Mouse (Mus musculus) forebrain, embryonic 12.5 days (tissue): ENCODE measurements around the gene Spata45. TPM values are rescaled to one million over a fixed set of nuclear protein-coding genes. Genes with fewer than 3 reads are reported as not detected.
"Not testable (repeated sequence)": the region's sequence is repeated elsewhere in the genome, so short reads cannot be mapped to it uniquely, and the experiment has no call there.

Experiments
- ATAC-seq: fragments of 200-750 bp; cut with Nextera tagmentation; 2 replicates; pipeline ENCODE4 v1.8.0; 2017; ENCODE audit warnings: moderate TSS enrichment; ENCODE audit not compliant: low FRiP score
- H3K27ac ChIP-seq: fragments of 300-500 bp; sonication (generic); 2 replicates; pipeline ENCODE4 v1.5.1; 2016; ENCODE audit warnings: mild to moderate bottlenecking
- H3K27me3 ChIP-seq: fragments of 300-500 bp; sonication (generic); 2 replicates; pipeline ENCODE4 v1.6.1; 2016; ENCODE audit warnings: mild to moderate bottlenecking
- H3K36me3 ChIP-seq: fragments of 300-500 bp; sonication (generic); replicated peaks from 2 replicates; pipeline ENCODE4 v1.6.1; 2016; ENCODE audit warnings: mild to moderate bottlenecking
- H3K4me1 ChIP-seq: fragments of 300-500 bp; sonication (generic); 2 replicates; pipeline ENCODE4 v1.6.1; 2016
- H3K4me2 ChIP-seq: fragments of 300-500 bp; sonication (generic); 2 replicates; pipeline ENCODE4 v1.6.1; 2016; ENCODE audit warnings: mild to moderate bottlenecking, moderate library complexity
- H3K4me3 ChIP-seq: fragments of 300-500 bp; sonication (generic); replicated peaks from 2 replicates; pipeline ENCODE4 v1.5.1; 2016; ENCODE audit warnings: mild to moderate bottlenecking
- H3K9ac ChIP-seq: fragments of 300-500 bp; sonication (generic); 2 replicates; pipeline ENCODE4 v1.6.1; 2016; ENCODE audit warnings: mild to moderate bottlenecking
- H3K9me3 ChIP-seq: fragments of 300-500 bp; sonication (generic); 2 replicates; pipeline ENCODE4 v1.6.1; 2016
- WGBS: fragments of 180-500 bp; shearing (Covaris S2); methylation state at CpG from one replicate; pipeline ENCODE4 v1.1.7; 2016; 5-methylcytosine and 5-hydroxymethylcytosine counted together
- polyA plus RNA-seq: library from polyadenylated mRNA; unstranded; fragments of >200 nt; fragmentation: Nextera tagmentation; extraction: Ambion mirVana; gene quantifications from 2 replicates; pipeline ENCODE4 v1.2.1, GENCODE M21; 2016

Gene Spata45
- polyA plus RNA-seq, 1 experiment from 2014 or later = not detected

DNA sequence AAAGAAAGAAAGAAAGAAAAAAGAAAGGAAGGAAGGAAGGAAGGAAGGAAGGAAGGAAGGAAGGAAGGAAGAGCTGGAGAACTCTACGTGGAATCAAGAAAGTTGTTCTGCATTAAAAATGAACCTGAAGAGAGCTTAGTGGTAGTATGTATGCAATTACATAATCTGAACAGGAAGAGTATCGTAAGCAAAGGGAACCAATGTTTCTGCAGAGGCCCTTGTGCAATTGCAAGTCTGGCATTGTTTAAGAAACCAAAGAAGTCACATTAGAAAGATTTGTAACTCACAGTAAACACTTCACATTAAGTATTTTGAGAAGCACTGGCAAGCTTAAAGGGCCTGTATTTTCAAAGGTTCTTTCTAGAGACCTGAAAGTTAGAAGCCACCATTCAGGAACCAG, 13.3 kb upstream of the Spata45 start:
- no peaks in the 10 kb centered on the region for H3K9me3 ChIP-seq
- 91% methylated on average over 2 of the region's 2 CpGs for WGBS

DNA sequence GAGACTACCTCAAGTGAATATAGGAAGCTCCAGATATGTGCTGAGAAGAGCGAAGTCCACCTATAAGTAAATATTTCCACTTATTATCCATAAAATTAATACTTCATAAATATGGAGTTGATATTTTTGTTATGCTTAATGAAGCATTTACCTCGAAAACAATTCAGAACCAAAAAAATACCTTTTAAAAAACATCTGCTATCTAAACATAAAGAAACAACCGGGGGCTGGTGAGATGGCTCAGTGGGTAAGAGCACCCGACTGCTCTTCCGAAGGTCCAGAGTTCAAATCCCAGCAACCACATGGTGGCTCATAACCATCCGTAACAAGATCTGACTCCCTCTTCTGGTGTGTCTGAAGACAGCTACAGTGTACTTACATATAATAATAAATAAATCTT, 12.6 kb upstream of the Spata45 start:
- H3K27ac ChIP-seq, ATAC-seq, H3K4me2 ChIP-seq, H3K36me3 ChIP-seq, H3K27me3 ChIP-seq, H3K4me3 ChIP-seq, H3K9me3 ChIP-seq, H3K9ac ChIP-seq: not testable (repeated sequence)
- WGBS = 86% methylated on average over 6 of the region's 6 CpGs
- peaks cover 20% of the 10 kb centered on the region for H3K4me1 ChIP-seq

More for the DNA sequence above, 13.3 kb upstream of the Spata45 start:
- Histone ChIP-seq H3K4me3 (no peak overlapping the region), H3K36me3 (peaks cover 7% of the 10 kb centered on the region), H3K4me1 (peaks cover 20% of the 10 kb centered on the region), H3K4me2 (no peak overlapping the region), H3K27me3 (no peaks in the 10 kb centered on the region), H3K27ac (no peak overlapping the region), H3K9ac (no peak overlapping the region)
- ATAC-seq = no peak

DNA sequence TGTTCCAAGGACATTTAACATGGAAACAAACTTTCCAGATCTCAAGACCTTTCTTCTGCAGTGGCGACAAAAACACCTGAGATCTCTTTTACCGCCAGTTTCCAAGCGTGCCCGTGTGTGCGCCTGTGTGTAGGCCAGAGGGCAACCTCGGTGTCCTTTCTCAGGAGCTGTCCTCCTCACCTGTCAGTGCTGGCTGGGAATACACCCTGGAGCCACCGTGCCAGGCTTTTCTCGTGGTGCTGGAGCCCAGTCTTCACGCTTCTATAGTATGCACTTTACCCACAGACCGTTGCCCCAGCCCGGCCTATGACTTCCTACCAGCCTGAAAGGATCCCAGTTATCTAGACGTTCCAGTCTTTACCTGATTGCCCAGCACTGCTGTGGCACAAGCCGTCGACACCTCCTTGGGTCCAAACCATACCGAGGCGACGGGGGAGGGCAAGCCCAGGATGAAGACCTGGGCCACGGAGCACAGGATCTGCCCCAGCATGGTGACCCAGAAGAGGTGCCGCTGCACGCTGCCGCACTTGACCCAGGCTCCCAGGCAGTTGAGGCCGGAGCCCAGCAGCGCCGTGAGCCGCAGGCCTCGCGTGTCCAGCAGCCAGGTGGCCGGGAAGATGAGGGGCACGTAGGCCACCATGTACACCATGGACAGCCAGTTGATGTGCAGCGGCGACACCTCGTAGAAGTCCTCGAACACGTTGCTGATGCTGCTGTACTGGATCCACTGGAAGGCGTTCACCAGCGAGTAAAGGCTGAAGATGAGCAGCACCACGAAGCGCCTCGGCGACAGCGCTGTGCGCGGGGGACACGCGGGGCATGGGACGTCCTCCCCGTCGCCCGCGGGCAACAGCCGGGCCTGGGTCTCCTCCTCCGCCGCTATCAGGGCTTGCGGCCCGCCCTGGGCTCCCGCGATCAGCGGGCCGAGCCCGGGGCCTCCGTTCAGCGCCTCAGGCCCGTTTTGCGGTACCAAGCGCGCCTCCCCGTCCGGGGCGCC, 11.1 kb upstream of the Spata45 start:
- Histone ChIP-seq H3K4me2 (peak overlapping the region; percentile 95), H3K9ac (peak overlapping the region; percentile 91), H3K36me3 (peaks cover 7% of the 10 kb centered on the region), H3K4me1 (peaks cover 20% of the 10 kb centered on the region), H3K27ac (peak overlapping the region; percentile 95), H3K9me3 (no peaks in the 10 kb centered on the region), H3K27me3 (no peaks in the 10 kb centered on the region), H3K4me3 (peak overlapping the region; percentile 84)
- WGBS = 2% methylated on average over 56 of the region's 69 CpGs
- no peak; the same call in none of the 2 replicates for ATAC-seq

DNA sequence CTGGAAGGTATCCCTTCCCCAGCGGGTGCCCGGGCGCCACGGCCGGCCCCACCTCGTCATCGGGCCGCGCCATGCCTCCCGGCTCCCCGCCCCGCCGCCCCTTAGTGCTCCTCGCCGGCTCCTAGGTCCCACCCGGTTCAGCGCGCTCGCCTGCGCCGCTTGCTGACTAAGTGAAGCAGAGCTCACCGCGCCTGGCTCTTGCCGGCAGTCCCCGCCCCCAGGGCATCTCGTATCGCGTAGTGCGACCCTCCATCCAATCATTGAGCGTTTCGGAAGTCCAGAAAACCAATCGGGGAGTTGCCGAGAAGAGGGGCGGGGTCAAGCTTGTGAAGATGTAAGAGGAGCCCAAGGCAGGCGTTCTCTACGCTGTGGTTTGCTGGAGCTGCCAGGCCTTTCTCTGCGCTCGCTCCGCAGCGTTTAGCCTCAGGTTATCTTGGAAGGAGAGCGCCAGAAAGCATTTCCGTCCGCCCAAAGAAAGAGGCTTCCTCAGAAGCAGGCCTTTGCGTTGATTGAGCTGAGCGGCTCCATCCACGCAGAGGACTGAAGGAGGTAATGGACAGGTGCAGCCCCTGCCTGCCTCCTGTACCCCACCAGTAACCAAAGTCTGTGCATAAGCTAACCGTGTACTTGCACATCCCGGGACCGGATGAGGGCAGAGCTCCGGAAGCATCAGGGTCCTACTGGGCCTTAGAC, 10.3 kb upstream of the Spata45 start, which contains the start of gene Flvcr1:
Gene Flvcr1, minus strand, starts transcription at position 138 of the 693 bp plus-strand sequence.
- H3K4me2 ChIP-seq = peak within 1 kb of the TSS; percentile 95
- no peaks in the 10 kb centered on the region for H3K9me3 ChIP-seq
- H3K9ac ChIP-seq = peak within 1 kb of the TSS; percentile 91
- H3K4me3 ChIP-seq = peak within 1 kb of the TSS; percentile 84
- under 1% methylated on average over 50 of the region's 50 CpGs for WGBS
- peak; percentile 100 for ATAC-seq
- peaks cover 20% of the 10 kb centered on the region for H3K4me1 ChIP-seq
- peak within 1 kb of the TSS; percentile 95 for H3K27ac ChIP-seq
- H3K36me3 ChIP-seq = peaks cover 7% of the 10 kb centered on the region
- H3K27me3 ChIP-seq = no peaks in the 10 kb centered on the region

DNA sequence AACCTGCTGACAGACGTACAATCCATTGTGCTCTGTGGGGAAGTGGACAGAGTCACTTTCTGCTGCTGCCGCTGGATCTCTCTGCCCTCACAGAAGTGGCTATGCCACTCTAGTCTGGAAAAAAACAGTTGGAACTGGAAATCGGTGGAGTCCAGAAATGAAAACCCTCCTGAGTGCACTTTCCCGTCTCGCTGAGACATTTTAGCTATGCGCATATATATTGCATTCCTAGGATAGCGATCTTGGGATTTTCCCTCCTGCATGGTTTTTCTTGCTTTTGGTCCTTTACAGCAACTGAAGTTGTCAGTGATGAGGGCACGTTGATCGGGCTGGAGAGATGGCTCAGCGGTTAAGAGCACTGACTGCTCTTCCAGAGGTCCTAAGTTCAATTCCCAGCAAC, 6.3 kb upstream of the Spata45 start:
- no peak overlapping the region for H3K4me3 ChIP-seq
- 68% methylated on average over 10 of the region's 10 CpGs for WGBS
- H3K27me3 ChIP-seq = no peaks in the 10 kb centered on the region
- no peak overlapping the region for H3K27ac ChIP-seq
- ATAC-seq = no peak
- no peaks in the 10 kb centered on the region for H3K9me3 ChIP-seq
- H3K4me1 ChIP-seq = peaks cover 11% of the 10 kb centered on the region
- no peaks in the 10 kb centered on the region for H3K36me3 ChIP-seq
- H3K4me2 ChIP-seq = no peak overlapping the region
- H3K9ac ChIP-seq = no peak overlapping the region

DNA sequence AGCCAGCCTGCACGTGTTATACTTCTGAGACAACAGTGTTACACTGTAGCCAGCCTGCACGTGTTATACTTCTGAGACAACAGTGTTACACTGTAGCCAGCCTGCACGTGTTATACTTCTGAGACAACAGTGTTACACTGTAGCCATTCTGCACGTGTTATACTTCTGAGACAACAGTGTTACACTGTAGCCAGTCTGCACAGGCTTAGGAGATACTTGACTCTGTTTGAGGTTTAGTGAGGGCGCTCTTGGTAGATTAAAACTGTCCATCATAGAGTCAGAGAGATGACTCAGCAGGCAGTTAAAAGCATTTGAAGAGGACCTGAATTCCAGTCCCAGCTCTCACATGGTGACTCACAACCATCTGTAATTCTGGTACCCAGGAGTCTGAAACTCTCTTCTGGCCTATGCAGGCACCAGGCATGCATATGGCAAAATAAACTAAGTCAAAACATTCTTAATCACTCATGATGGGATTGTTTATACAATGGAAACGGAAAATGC, 5.5 kb upstream of the Spata45 start:
- ATAC-seq, H3K9ac ChIP-seq, H3K4me3 ChIP-seq, H3K9me3 ChIP-seq, H3K27ac ChIP-seq, H3K27me3 ChIP-seq, H3K36me3 ChIP-seq, H3K4me2 ChIP-seq: not testable (repeated sequence)
- H3K4me1 ChIP-seq = peaks cover 11% of the 10 kb centered on the region
- WGBS = 78% methylated on average over 6 of the region's 6 CpGs

DNA sequence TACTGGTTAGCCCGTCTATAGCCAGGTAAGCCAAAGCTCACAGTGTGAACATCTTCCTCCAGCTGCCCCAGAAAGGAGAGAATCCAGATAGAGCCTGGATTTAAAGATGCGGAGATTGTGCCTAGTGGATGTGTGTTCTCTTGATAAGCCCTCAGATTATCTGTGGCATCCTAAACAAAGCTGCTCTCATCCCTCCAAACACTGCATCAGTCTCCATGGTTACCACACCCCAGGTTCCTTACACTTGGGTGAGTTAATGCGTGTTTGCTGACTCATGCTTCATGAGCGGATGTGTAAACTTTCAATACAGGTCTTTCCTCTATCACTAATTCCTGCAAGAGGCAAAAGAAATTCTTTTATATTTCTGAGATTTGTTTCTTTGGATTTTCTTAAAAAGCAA, 790 bp upstream of the Spata45 start:
- H3K4me2 ChIP-seq = no peak overlapping the region
- no peaks in the 10 kb centered on the region for H3K36me3 ChIP-seq
- no peak overlapping the region for H3K9ac ChIP-seq
- no peaks in the 10 kb centered on the region for H3K27me3 ChIP-seq
- peaks cover 3% of the 10 kb centered on the region for H3K4me1 ChIP-seq
- ATAC-seq = no peak
- H3K4me3 ChIP-seq = no peak overlapping the region
- WGBS = 27% methylated on average over 4 of the region's 4 CpGs
- no peaks in the 10 kb centered on the region for H3K9me3 ChIP-seq
- no peak overlapping the region for H3K27ac ChIP-seq

DNA sequence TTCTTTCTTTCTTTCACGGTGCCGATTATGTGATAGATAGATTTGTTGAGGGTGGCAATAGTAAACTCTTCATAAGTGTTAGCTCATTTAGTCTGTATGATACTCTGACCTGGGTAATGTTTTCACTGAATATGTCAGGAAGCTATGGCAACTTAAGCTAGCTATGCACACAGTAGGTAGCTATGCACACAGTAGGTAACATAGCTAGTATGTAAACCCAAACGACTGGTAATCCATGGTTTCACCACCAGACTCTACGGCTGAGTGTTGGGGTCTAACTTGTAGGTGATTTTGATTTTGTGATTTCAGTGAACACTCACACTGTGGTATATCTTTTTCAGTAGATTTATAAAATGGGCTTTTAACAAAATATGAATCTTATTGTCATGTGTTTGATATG, 1.6 kb downstream of the Spata45 start:
- Histone ChIP-seq H3K4me1 (peaks cover 3% of the 10 kb centered on the region), H3K9ac (no peak overlapping the region), H3K9me3 (no peaks in the 10 kb centered on the region), H3K4me2 (no peak overlapping the region), H3K36me3 (no peaks in the 10 kb centered on the region), H3K4me3 (no peak overlapping the region), H3K27me3 (no peaks in the 10 kb centered on the region), H3K27ac (no peak overlapping the region)
- WGBS = 89% methylated on average over 4 of the region's 4 CpGs
- no peak for ATAC-seq

DNA sequence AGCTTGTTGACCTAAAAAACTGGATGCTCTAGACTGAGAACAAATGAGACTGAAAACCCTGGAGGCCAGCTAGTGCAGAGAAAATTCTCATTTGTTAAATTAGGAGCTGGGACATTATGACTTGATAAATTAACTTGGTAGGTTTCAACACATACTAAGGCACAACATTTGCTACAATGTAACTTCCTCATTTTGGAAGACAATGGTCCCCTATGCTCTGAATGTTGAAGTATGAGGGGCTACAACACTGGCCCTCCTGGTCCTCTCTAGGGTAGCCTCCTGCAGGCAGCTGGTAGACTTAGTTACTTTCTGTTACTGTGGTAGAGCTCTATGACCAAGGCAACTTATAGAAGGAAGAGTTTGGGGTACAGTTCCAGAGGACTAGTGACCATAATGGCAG, 4.9 kb downstream of the Spata45 start:
- no peak overlapping the region for H3K4me3 ChIP-seq
- H3K9ac ChIP-seq = no peak overlapping the region
- H3K4me2 ChIP-seq = no peak overlapping the region
- H3K4me1 ChIP-seq = no peaks in the 10 kb centered on the region
- no peak for ATAC-seq
- no peaks in the 10 kb centered on the region for H3K27me3 ChIP-seq
- H3K36me3 ChIP-seq = no peaks in the 10 kb centered on the region
- H3K27ac ChIP-seq = no peak overlapping the region
- H3K9me3 ChIP-seq = no peaks in the 10 kb centered on the region

DNA sequence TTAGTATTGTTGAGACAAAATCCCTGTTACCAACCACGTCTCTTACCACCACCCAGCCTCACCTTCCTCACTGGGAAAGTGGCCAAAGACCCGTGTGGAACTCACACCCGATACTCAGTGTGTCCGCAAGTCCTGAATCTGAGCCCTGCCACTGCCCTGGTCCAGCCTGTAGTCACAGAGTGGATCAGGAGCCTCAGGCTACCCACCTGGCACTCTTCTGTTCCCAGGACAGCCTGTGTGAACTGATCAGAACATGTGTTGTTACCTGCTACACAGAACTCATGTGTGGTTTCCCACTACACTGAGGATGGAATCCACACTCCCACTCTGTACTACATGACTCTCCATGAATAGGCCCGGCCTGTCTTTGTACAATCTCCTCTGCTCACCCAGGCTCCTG, 5.7 kb downstream of the Spata45 start:
- Histone ChIP-seq H3K36me3 (no peaks in the 10 kb centered on the region), H3K4me3 (no peak overlapping the region), H3K4me2 (no peak overlapping the region), H3K9ac (no peak overlapping the region), H3K9me3 (no peaks in the 10 kb centered on the region), H3K4me1 (no peaks in the 10 kb centered on the region), H3K27ac (no peak overlapping the region), H3K27me3 (no peaks in the 10 kb centered on the region)
- ATAC-seq = no peak
- WGBS = 87% methylated on average over 5 of the region's 5 CpGs

DNA sequence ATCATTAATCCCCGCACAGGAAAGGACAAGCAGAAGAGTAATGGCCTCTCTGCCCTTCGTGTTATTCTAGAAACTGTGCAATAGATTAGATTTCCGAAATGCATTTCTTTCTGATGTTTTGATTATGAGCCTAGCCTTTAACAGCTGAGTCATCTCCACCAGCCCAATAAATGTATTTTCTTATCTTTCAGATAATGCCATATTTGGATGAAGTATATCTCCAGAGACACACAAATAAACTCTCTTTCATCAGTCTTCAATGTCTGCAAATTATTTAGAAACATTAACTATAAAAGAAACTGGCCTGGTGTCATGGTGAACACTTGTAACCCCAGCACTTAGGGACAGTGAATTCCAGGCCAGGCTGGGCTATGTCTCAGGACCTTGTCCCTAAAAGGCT, 6.2 kb downstream of the Spata45 start:
- 92% methylated on average over 3 of the region's 3 CpGs for WGBS
- Histone ChIP-seq H3K4me1 (no peaks in the 10 kb centered on the region), H3K9ac (no peak overlapping the region), H3K36me3 (no peaks in the 10 kb centered on the region), H3K27me3 (no peaks in the 10 kb centered on the region), H3K9me3 (no peaks in the 10 kb centered on the region), H3K4me3 (no peak overlapping the region), H3K27ac (no peak overlapping the region), H3K4me2 (no peak overlapping the region)
- no peak for ATAC-seq

DNA sequence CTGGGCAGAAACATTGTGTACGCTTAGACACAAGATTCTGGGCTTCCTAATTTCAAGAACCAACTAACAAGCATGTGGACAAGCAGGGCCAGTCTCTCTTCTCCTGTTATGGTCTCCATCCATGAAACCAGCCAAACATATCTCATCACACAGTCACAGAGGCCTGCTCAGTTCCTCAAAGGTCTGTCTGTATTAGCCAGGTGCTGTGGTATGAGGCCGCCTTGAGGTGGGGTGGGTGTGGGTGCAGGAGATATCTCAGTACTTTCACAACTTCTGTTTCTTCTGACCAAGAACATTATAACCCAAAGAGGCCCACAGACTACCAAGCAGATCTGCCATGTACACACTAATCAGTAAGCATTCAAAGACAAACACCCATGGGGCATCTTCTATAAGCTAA, 8.8 kb downstream of the Spata45 start:
- no peak overlapping the region for H3K4me2 ChIP-seq
- no peaks in the 10 kb centered on the region for H3K27me3 ChIP-seq
- H3K27ac ChIP-seq = no peak overlapping the region
- no peaks in the 10 kb centered on the region for H3K9me3 ChIP-seq
- H3K4me3 ChIP-seq = no peak overlapping the region
- no peaks in the 10 kb centered on the region for H3K36me3 ChIP-seq
- no peak for ATAC-seq
- WGBS = 94% methylated on average over 2 of the region's 2 CpGs
- no peak overlapping the region for H3K9ac ChIP-seq
- H3K4me1 ChIP-seq = no peaks in the 10 kb centered on the region
